Mouse (Mus musculus): ENCODE measurements at regions not wholly inside any gene's neighbourhood (a gene's known extent, or its start where the extent isn't known, plus 50 kb on each side); places are given as distances from the start of the nearest gene placed in this dataset.

- Histone ChIP-seq H3K9me3 (no peaks in the 10 kb centered on the region), H3K36me3 (no peaks in the 10 kb centered on the region), H3K4me3 (replicated peaks) (no peak overlapping the region), H3K4me2 (peak overlapping the region; percentile 4; the same call in 1 of the 2 replicates), H3K27ac (peak overlapping the region; percentile 82), H3K27me3 (no peaks in the 10 kb centered on the region), H3K4me1 (replicated peaks) (peaks cover 90% of the 10 kb centered on the region), H3K9ac (replicated peaks) (no peak overlapping the region)
- 30% methylated on average over 9 of the region's 9 CpGs for WGBS
- ATAC-seq (ENCODE audit: insufficient number of reproducible peaks, insufficient read depth, low FRiP score, low TSS enrichment, low read depth): no peak
These were observed 402.1 kb downstream of the Sox9 start for GRCm38 (mm10) chr11:113184095-113184494.

DNA sequence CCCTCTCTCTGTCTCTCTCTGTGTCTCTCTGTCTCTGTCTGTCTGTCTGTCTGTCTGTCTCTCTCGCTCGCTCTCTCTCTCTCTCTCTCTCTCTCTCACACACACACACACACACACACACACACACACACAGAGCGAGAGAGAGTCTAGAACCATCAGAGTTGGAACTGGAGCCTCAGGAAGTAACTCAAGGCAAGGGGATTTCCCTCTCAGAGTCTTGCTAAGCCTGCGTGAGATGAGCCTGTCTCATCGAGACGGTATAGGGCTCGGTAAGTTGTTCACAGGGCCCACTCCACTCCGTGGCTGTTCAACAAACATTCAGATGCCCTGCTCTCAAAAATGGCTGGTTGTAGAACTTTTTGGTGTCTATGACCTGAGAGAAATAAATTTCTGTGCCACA is 405.4 kb downstream of the Sox9 start:
- 78% methylated on average over 8 of the region's 8 CpGs for WGBS
- peaks cover 85% of the 10 kb centered on the region for H3K4me1 ChIP-seq (replicated peaks)
- H3K4me3 ChIP-seq (replicated peaks): no peak overlapping the region
- no peaks in the 10 kb centered on the region for H3K27me3 ChIP-seq
- no peak overlapping the region for H3K9ac ChIP-seq (replicated peaks)
- H3K36me3 ChIP-seq: no peaks in the 10 kb centered on the region
- H3K27ac ChIP-seq: peak overlapping the region; percentile 75
- H3K9me3 ChIP-seq: no peaks in the 10 kb centered on the region
- no peak for ATAC-seq (ENCODE audit: insufficient number of reproducible peaks, insufficient read depth, low FRiP score, low TSS enrichment, low read depth)
- H3K4me2 ChIP-seq: no peak overlapping the region

DNA sequence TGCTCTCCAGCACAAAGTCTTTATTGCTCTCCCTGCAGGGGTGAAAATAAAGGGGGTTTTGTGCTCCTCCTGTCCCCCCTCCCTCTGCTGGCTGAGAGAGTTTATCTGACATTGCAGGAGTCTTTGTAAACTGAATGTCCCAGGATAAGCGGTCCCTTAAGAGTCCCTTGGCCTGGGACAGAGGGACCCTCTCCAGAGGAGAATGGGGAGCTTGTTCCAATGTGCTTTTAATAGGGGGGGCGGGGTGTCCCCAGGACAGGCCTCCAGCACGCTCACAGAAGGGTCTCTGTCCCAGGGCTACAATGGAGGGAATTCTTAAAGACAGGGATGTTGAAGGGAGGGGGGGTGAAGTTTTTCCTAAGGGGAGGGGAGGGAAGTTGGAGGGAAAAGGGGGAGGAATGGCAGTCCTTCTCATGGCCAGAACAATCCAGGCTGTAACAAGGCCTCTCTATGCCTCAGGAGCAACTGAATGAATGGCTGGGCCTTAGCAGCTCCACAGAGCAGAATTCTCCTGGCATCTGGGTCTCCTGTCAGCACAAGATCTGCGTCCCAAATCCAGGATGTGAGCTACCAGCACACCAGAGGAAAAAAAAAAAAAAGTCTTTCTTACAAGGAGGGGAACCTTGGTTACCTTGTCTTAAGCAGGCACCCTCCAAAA is 406.4 kb downstream of the Sox9 start:
- Histone ChIP-seq H3K36me3 (no peaks in the 10 kb centered on the region), H3K27me3 (0 out of 2 replicates have a peak, but pooled peaks cover 3% of the 10 kb centered on the region), H3K4me3 (replicated peaks) (no peak overlapping the region), H3K4me1 (replicated peaks) (peaks cover 87% of the 10 kb centered on the region), H3K9ac (replicated peaks) (no peak overlapping the region), H3K4me2 (no peak overlapping the region), H3K9me3 (no peaks in the 10 kb centered on the region), H3K27ac (peak overlapping the region; percentile 89)
- WGBS: 45% methylated on average over 4 of the region's 4 CpGs
- peak; percentile 73 for ATAC-seq (ENCODE audit: insufficient number of reproducible peaks, insufficient read depth, low FRiP score, low TSS enrichment, low read depth)

- peaks cover 85% of the 10 kb centered on the region for H3K4me1 ChIP-seq (replicated peaks)
- no peaks in the 10 kb centered on the region for H3K9me3 ChIP-seq
- 0 out of 2 replicates have a peak, but pooled peaks cover 3% of the 10 kb centered on the region for H3K27me3 ChIP-seq
- 82% methylated on average over 6 of the region's 6 CpGs for WGBS
- H3K4me3 ChIP-seq (replicated peaks): no peak overlapping the region
- no peak for ATAC-seq (ENCODE audit: insufficient number of reproducible peaks, insufficient read depth, low FRiP score, low TSS enrichment, low read depth)
- no peaks in the 10 kb centered on the region for H3K36me3 ChIP-seq
- H3K27ac ChIP-seq: peak overlapping the region; percentile 89; the same call in 1 of the 2 replicates
- H3K9ac ChIP-seq (replicated peaks): no peak overlapping the region
- H3K4me2 ChIP-seq: no peak overlapping the region
These were observed 408.0 kb downstream of the Sox9 start for GRCm38 (mm10) chr11:113190006-113190405.

DNA sequence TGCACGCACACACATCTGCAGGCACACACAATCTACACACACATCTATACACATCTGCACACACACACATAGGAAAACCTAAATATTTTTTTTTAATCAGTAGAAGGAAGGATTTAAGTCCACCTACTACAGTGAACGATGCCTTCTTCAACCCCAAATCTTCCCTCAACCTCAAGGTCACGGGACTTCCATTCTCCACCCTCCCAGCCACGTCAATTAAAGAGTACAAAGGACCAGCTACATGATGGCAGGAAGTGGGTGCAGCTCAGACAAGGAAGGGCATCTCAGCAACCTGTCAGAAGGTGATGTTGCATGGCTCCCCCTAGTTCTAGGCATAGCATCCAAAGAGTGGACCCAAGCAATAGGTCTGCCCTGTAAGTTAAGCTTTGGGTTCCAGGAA is 408.5 kb downstream of the Sox9 start:
- 0 out of 2 replicates have a peak, but pooled peaks cover 3% of the 10 kb centered on the region for H3K27me3 ChIP-seq
- no peak overlapping the region for H3K9ac ChIP-seq (replicated peaks)
- whole genome bisulfite sequencing: 82% methylated on average over 4 of the region's 4 CpGs
- ATAC-seq (ENCODE audit: insufficient number of reproducible peaks, insufficient read depth, low FRiP score, low TSS enrichment, low read depth): no peak
- H3K27ac ChIP-seq: peak overlapping the region; percentile 89; the same call in 1 of the 2 replicates
- no peaks in the 10 kb centered on the region for H3K9me3 ChIP-seq
- no peak overlapping the region for H3K4me2 ChIP-seq
- H3K4me1 ChIP-seq (replicated peaks): peaks cover 85% of the 10 kb centered on the region
- H3K36me3 ChIP-seq: no peaks in the 10 kb centered on the region
- no peak overlapping the region for H3K4me3 ChIP-seq (replicated peaks)

GRCm38 (mm10) chr11:113191006-113191405 is 409.0 kb downstream of the Sox9 start:
- no peaks in the 10 kb centered on the region for H3K9me3 ChIP-seq
- H3K9ac ChIP-seq (replicated peaks): no peak overlapping the region
- H3K27ac ChIP-seq: no peak overlapping the region
- WGBS: 93% methylated on average over 7 of the region's 7 CpGs
- 0 out of 2 replicates have a peak, but pooled peaks cover 3% of the 10 kb centered on the region for H3K27me3 ChIP-seq
- H3K36me3 ChIP-seq: no peaks in the 10 kb centered on the region
- no peak overlapping the region for H3K4me3 ChIP-seq (replicated peaks)
- H3K4me1 ChIP-seq (replicated peaks): peaks cover 85% of the 10 kb centered on the region
- no peak overlapping the region for H3K4me2 ChIP-seq
- ATAC-seq (ENCODE audit: insufficient number of reproducible peaks, insufficient read depth, low FRiP score, low TSS enrichment, low read depth): no peak

DNA sequence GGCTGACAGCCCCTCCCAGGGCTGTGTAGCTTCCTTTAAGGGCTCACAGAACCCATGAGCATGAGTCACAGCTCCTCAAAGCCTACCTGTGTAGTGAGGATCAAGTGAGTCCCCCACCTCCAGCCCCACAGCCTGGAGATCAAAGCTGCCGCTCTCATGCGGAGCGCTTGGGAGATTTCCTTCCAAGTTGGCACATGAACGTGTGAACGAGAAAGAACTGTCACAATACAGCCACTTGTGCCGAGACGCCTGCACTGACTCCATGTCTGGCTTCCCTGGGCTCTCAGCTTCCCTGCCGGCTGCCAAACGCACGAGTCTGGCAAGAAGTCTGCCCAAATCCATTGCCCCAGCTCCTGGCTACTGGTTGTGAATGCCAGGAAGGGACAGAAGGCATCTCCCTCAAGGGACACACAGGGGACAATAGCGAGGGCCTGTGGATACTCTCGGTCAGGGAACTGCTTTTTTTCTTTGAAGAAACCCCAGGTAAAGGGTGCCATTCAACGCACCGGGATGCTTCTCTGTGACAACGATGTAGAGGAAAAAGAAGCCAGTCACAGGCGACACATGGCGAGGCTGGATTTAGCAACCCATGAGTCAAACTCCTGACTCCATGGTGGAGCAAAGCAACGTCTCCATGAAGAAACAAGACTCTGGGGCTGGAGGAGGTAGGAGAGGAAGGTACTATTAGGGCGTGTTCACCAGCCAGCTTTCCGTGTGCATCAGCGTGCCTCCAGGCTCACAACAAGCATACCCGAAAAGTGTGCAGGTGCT is 410.2 kb downstream of the Sox9 start:
- Histone ChIP-seq H3K36me3 (no peaks in the 10 kb centered on the region), H3K4me1 (replicated peaks) (peaks cover 85% of the 10 kb centered on the region), H3K4me3 (replicated peaks) (no peak overlapping the region), H3K27ac (0 out of 2 replicates have a peak overlapping the region, but pooled peaks have one; percentile 8), H3K4me2 (peak overlapping the region; percentile 11), H3K27me3 (0 out of 2 replicates have a peak, but pooled peaks cover 3% of the 10 kb centered on the region), H3K9ac (replicated peaks) (no peak overlapping the region), H3K9me3 (no peaks in the 10 kb centered on the region)
- WGBS: 60% methylated on average over 22 of the region's 22 CpGs
- no peak for ATAC-seq (ENCODE audit: insufficient number of reproducible peaks, insufficient read depth, low FRiP score, low TSS enrichment, low read depth)

GRCm38 (mm10) chr11:113194144-113194827 is 412.3 kb downstream of the Sox9 start:
- H3K4me3 ChIP-seq (replicated peaks): peak overlapping the region; percentile 0; the same call in 1 of the 2 replicates
- WGBS: 59% methylated on average over 15 of the region's 15 CpGs
- no peaks in the 10 kb centered on the region for H3K9me3 ChIP-seq
- ATAC-seq (ENCODE audit: insufficient number of reproducible peaks, insufficient read depth, low FRiP score, low TSS enrichment, low read depth): no peak
- H3K27ac ChIP-seq: peak overlapping the region; percentile 66
- H3K36me3 ChIP-seq: no peaks in the 10 kb centered on the region
- H3K9ac ChIP-seq (replicated peaks): no peak overlapping the region
- 0 out of 2 replicates have a peak, but pooled peaks cover 3% of the 10 kb centered on the region for H3K27me3 ChIP-seq
- H3K4me2 ChIP-seq: peak overlapping the region; percentile 30; the same call in 1 of the 2 replicates
- peaks cover 85% of the 10 kb centered on the region for H3K4me1 ChIP-seq (replicated peaks)
